Mouse (Mus musculus): ENCODE results near the gene Otulinl.

Gene Otulinl

GRCm38 (mm10) chr15:27680997-27681396, 382 bp downstream of the Otulinl start:
- no peak for DNase-seq (ENCODE audit: low spot score)

- DNase-seq (ENCODE audit: low spot score): no peak
Observed at GRCm38 (mm10) chr15:27678511-27678910, 2.9 kb downstream of the Otulinl start.

GRCm38 (mm10) chr15:27677801-27678200, 3.6 kb downstream of the Otulinl start:
- DNase-seq (ENCODE audit: low spot score): no peak

GRCm38 (mm10) chr15:27676211-27676610, 5.2 kb downstream of the Otulinl start:
- DNase-seq (ENCODE audit: low spot score): no peak

GRCm38 (mm10) chr15:27675122-27675521, 6.3 kb downstream of the Otulinl start:
- no peak for DNase-seq (ENCODE audit: low spot score)

GRCm38 (mm10) chr15:27674041-27674440, 7.3 kb downstream of the Otulinl start:
- DNase-seq (ENCODE audit: low spot score): no peak

GRCm38 (mm10) chr15:27673151-27673550, 8.2 kb downstream of the Otulinl start:
- DNase-seq (ENCODE audit: low spot score): no peak

GRCm38 (mm10) chr15:27672259-27672658, 9.1 kb downstream of the Otulinl start:
- no peak for DNase-seq (ENCODE audit: low spot score)

- no peak for DNase-seq (ENCODE audit: low spot score)
Observed at GRCm38 (mm10) chr15:27671612-27672245, 9.7 kb downstream of the Otulinl start.

- no peak for DNase-seq (ENCODE audit: low spot score)
Observed at GRCm38 (mm10) chr15:27670708-27671107, 10.7 kb downstream of the Otulinl start.

- no peak for DNase-seq (ENCODE audit: low spot score)
Observed at GRCm38 (mm10) chr15:27669931-27670411, 11.4 kb downstream of the Otulinl start.

GRCm38 (mm10) chr15:27669276-27669675, 12.1 kb downstream of the Otulinl start:
- DNase-seq (ENCODE audit: low spot score): no peak

GRCm38 (mm10) chr15:27668557-27668956, 12.8 kb downstream of the Otulinl start:
- DNase-seq (ENCODE audit: low spot score): no peak

GRCm38 (mm10) chr15:27668001-27668461, 13.3 kb downstream of the Otulinl start:
- DNase-seq (ENCODE audit: low spot score): no peak

GRCm38 (mm10) chr15:27666911-27667539, 14.4 kb downstream of the Otulinl start:
- DNase-seq (ENCODE audit: low spot score): no peak

- DNase-seq (ENCODE audit: low spot score): peak; percentile 21
Observed at GRCm38 (mm10) chr15:27665392-27665911, 15.9 kb downstream of the Otulinl start.

GRCm38 (mm10) chr15:27664126-27664525, 17.3 kb downstream of the Otulinl start:
- no peak for DNase-seq (ENCODE audit: low spot score)

- DNase-seq (ENCODE audit: low spot score): no peak
Observed at GRCm38 (mm10) chr15:27662699-27663098, 18.7 kb downstream of the Otulinl start.

- no peak for DNase-seq (ENCODE audit: low spot score)
Observed at GRCm38 (mm10) chr15:27661696-27662095, 19.7 kb downstream of the Otulinl start.

GRCm38 (mm10) chr15:27659592-27660244, 21.7 kb downstream of the Otulinl start:
- DNase-seq (ENCODE audit: low spot score): peak; percentile 89

- no peak for DNase-seq (ENCODE audit: low spot score)
Observed at GRCm38 (mm10) chr15:27659143-27659542, 22.2 kb downstream of the Otulinl start.

- DNase-seq (ENCODE audit: low spot score): no peak
Observed at GRCm38 (mm10) chr15:27658356-27658755, 23.0 kb downstream of the Otulinl start.

GRCm38 (mm10) chr15:27657866-27658265, 23.5 kb downstream of the Otulinl start:
- DNase-seq (ENCODE audit: low spot score): no peak

All from urinary bladder, postnatal 14 days (tissue).